Mouse (Mus musculus) G1E-ER4 (cell line): ENCODE results near the gene Tenm4. TPM values are rescaled to one million over a fixed set of nuclear protein-coding genes. Genes with fewer than 3 reads are reported as not detected.

Experiments
- GATA1 ChIP-seq: IDR thresholded peaks from one replicate; pipeline ENCODE4 v1.8.0; 2012; ENCODE audit warnings: low read length, inconsistent platforms
- polyA plus RNA-seq: library from polyadenylated mRNA; stranded (reverse); fragments of >175 nt; gene quantifications from 2 replicates; pipeline ENCODE4 v1.2.3, GENCODE M21; 2012

The Tenm4 gene
- polyA plus RNA-seq, 1 experiment = not detected

GRCm38 (mm10) chr7:96494057-96494456 is 323.0 kb downstream of the Tenm4 start:
- TF ChIP-seq GATA1 = no peak

GRCm38 (mm10) chr7:96500108-96500507 is 329.1 kb downstream of the Tenm4 start:
- TF ChIP-seq GATA1 = no peak

- no peak for TF ChIP-seq GATA1
Measured at GRCm38 (mm10) chr7:96500797-96501196, 329.8 kb downstream of the Tenm4 start.

- TF ChIP-seq GATA1 = no peak
Measured at GRCm38 (mm10) chr7:96502321-96502973, 331.4 kb downstream of the Tenm4 start.

- TF ChIP-seq GATA1 = no peak
Measured at GRCm38 (mm10) chr7:96505538-96505937, 334.5 kb downstream of the Tenm4 start.

- TF ChIP-seq GATA1 = no peak
Measured at GRCm38 (mm10) chr7:96507046-96507445, 336.0 kb downstream of the Tenm4 start.

GRCm38 (mm10) chr7:96510396-96510795 is 339.4 kb downstream of the Tenm4 start:
- no peak for TF ChIP-seq GATA1

- no peak for TF ChIP-seq GATA1
Measured at GRCm38 (mm10) chr7:96511018-96511609, 340.1 kb downstream of the Tenm4 start.

GRCm38 (mm10) chr7:96511953-96512511 is 341.0 kb downstream of the Tenm4 start:
- no peak for TF ChIP-seq GATA1

- TF ChIP-seq GATA1 = no peak
Measured at GRCm38 (mm10) chr7:96519216-96519615, 348.2 kb downstream of the Tenm4 start.

GRCm38 (mm10) chr7:96521956-96522355 is 350.9 kb downstream of the Tenm4 start:
- no peak for TF ChIP-seq GATA1

- TF ChIP-seq GATA1 = no peak
Measured at GRCm38 (mm10) chr7:96523673-96524072, 352.6 kb downstream of the Tenm4 start.

- no peak for TF ChIP-seq GATA1
Measured at GRCm38 (mm10) chr7:96524486-96525205, 353.6 kb downstream of the Tenm4 start.

- no peak for TF ChIP-seq GATA1
Measured at GRCm38 (mm10) chr7:96525344-96525743, 354.3 kb downstream of the Tenm4 start.

- no peak for TF ChIP-seq GATA1
Measured at GRCm38 (mm10) chr7:96530571-96531426, 359.8 kb downstream of the Tenm4 start.
